Mouse (Mus musculus): ENCODE measurements around the gene Abraxas1. TPM values are rescaled to one million over a fixed set of nuclear protein-coding genes. Genes with fewer than 3 reads are reported as not detected.

The Abraxas1 gene
- polyA plus RNA-seq (2015; fragmentation: Illumina TruSeq; extraction: RNeasy Lipid Tissue Mini Kit (QIAGEN cat#74804); ENCODE audit: insufficient read depth, low read depth, low replicate concordance): 1.00 TPM

GRCm38 (mm10) chr5:100820483-100821184 lies at the start of gene Abraxas1:
Gene Abraxas1, minus strand, starts transcription at chr5:100820965.

GRCm38 (mm10) chr5:100845485-100845847 lies 24.7 kb upstream of the Abraxas1 start, which contains the start of gene Gpat3:
Gene Gpat3, plus strand, starts transcription at chr5:100845713.

GRCm38 (mm10) chr5:100798165-100798860 lies 22.5 kb downstream of the Abraxas1 start, which contains the start of the genes Helq and Mrps18c:
Gene Helq, minus strand, starts transcription at chr5:100798598.
Gene Mrps18c, plus strand, starts transcription at chr5:100798627.

Other genes starting within 250 kb of the Abraxas1 start
- gene Plac8, start 248.7 kb downstream of the Abraxas1 start, polyA plus RNA-seq (2015; fragmentation: Illumina TruSeq; extraction: RNeasy Lipid Tissue Mini Kit (QIAGEN cat#74804); ENCODE audit: insufficient read depth, low read depth, low replicate concordance): 6.4 TPM
- 17.4 TPM for gene Coq2, start 145.8 kb downstream of the Abraxas1 start, polyA plus RNA-seq (2015; fragmentation: Illumina TruSeq; extraction: RNeasy Lipid Tissue Mini Kit (QIAGEN cat#74804); ENCODE audit: insufficient read depth, low read depth, low replicate concordance)
- 1.4 TPM for gene Hpse, start 101.2 kb downstream of the Abraxas1 start, polyA plus RNA-seq (2015; fragmentation: Illumina TruSeq; extraction: RNeasy Lipid Tissue Mini Kit (QIAGEN cat#74804); ENCODE audit: insufficient read depth, low read depth, low replicate concordance)
- 8.1 TPM for gene Helq, start 22.4 kb downstream of the Abraxas1 start, polyA plus RNA-seq (2015; fragmentation: Illumina TruSeq; extraction: RNeasy Lipid Tissue Mini Kit (QIAGEN cat#74804); ENCODE audit: insufficient read depth, low read depth, low replicate concordance)
- gene Mrps18c, start 22.3 kb downstream of the Abraxas1 start, polyA plus RNA-seq (2015; fragmentation: Illumina TruSeq; extraction: RNeasy Lipid Tissue Mini Kit (QIAGEN cat#74804); ENCODE audit: insufficient read depth, low read depth, low replicate concordance): 18.7 TPM
- 0.87 TPM for gene Gpat3, start 24.7 kb upstream of the Abraxas1 start, polyA plus RNA-seq (2015; fragmentation: Illumina TruSeq; extraction: RNeasy Lipid Tissue Mini Kit (QIAGEN cat#74804); ENCODE audit: insufficient read depth, low read depth, low replicate concordance)